Mouse (Mus musculus): ENCODE results near the gene Gphn.
A peak's percentile ranks its signal among the peaks of the same experiment; 100 is the strongest.

The Gphn gene

GRCm38 (mm10) chr12:78225707-78226518 lies at the start of gene Gphn:
TSS of gene Gphn (plus strand) at chr12:78226379.
- DNase-seq (ENCODE audit: low read depth, low spot score): peak; percentile 95

GRCm38 (mm10) chr12:78181452-78181851 lies 44.7 kb upstream of the Gphn start:
- DNase-seq (ENCODE audit: low read depth, low spot score): peak; percentile 73

GRCm38 (mm10) chr12:78193942-78194341 lies 32.2 kb upstream of the Gphn start, which contains the start of gene Gm6657:
TSS of gene Gm6657 (plus strand) at chr12:78194242.
- no peak for DNase-seq (ENCODE audit: low read depth, low spot score)

GRCm38 (mm10) chr12:78195368-78195767 lies 30.8 kb upstream of the Gphn start:
- no peak for DNase-seq (ENCODE audit: low read depth, low spot score)

- no peak for DNase-seq (ENCODE audit: low read depth, low spot score)
These were observed 22.5 kb upstream of the Gphn start for GRCm38 (mm10) chr12:78203646-78204045.

- DNase-seq (ENCODE audit: low read depth, low spot score): peak; percentile 68
These were observed 20.1 kb upstream of the Gphn start for GRCm38 (mm10) chr12:78205915-78206570.

- no peak for DNase-seq (ENCODE audit: low read depth, low spot score)
These were observed 19.6 kb upstream of the Gphn start for GRCm38 (mm10) chr12:78206571-78206960.

GRCm38 (mm10) chr12:78209856-78210255 lies 16.3 kb upstream of the Gphn start:
- no peak for DNase-seq (ENCODE audit: low read depth, low spot score)

- DNase-seq (ENCODE audit: low read depth, low spot score): no peak
These were observed 10.7 kb upstream of the Gphn start for GRCm38 (mm10) chr12:78215490-78215889.

GRCm38 (mm10) chr12:78219191-78219825 lies 6.9 kb upstream of the Gphn start:
- DNase-seq (ENCODE audit: low read depth, low spot score): no peak

- DNase-seq (ENCODE audit: low read depth, low spot score): peak; percentile 81
These were observed 318 bp downstream of the Gphn start for GRCm38 (mm10) chr12:78226519-78226875.

GRCm38 (mm10) chr12:78227021-78227932 lies 1.1 kb downstream of the Gphn start:
- DNase-seq (ENCODE audit: low read depth, low spot score): peak; percentile 54

- no peak for DNase-seq (ENCODE audit: low read depth, low spot score)
These were observed 2.0 kb downstream of the Gphn start for GRCm38 (mm10) chr12:78228139-78228538.

GRCm38 (mm10) chr12:78232560-78232959 lies 6.4 kb downstream of the Gphn start:
- no peak for DNase-seq (ENCODE audit: low read depth, low spot score)

GRCm38 (mm10) chr12:78248366-78248765 lies 22.2 kb downstream of the Gphn start:
- DNase-seq (ENCODE audit: low read depth, low spot score): no peak

- no peak for DNase-seq (ENCODE audit: low read depth, low spot score)
These were observed 23.0 kb downstream of the Gphn start for GRCm38 (mm10) chr12:78249151-78249550.

GRCm38 (mm10) chr12:78277386-78277785 lies 51.2 kb downstream of the Gphn start:
- DNase-seq (ENCODE audit: low read depth, low spot score): no peak

GRCm38 (mm10) chr12:78290384-78290783 lies 64.2 kb downstream of the Gphn start:
- DNase-seq (ENCODE audit: low read depth, low spot score): no peak

- no peak for DNase-seq (ENCODE audit: low read depth, low spot score)
These were observed 72.7 kb downstream of the Gphn start for GRCm38 (mm10) chr12:78298824-78299398.

GRCm38 (mm10) chr12:78315106-78315505 lies 88.9 kb downstream of the Gphn start:
- no peak for DNase-seq (ENCODE audit: low read depth, low spot score)

- DNase-seq (ENCODE audit: low read depth, low spot score): no peak
These were observed 101.8 kb downstream of the Gphn start for GRCm38 (mm10) chr12:78327946-78328345.
